Mouse (Mus musculus) forebrain, postnatal 0 days (tissue): ENCODE measurements around the gene Tubgcp4. TPM values are rescaled to one million over a fixed set of nuclear protein-coding genes. Genes with fewer than 3 reads are reported as not detected.

ENCODE experiments used
- ATAC-seq: fragments of 200-750 bp; cut with Nextera tagmentation; 2 replicates; pipeline ENCODE4 v1.8.0; 2017; ENCODE audit warnings: mild to moderate bottlenecking, moderate library complexity
- DNase-seq: peaks from one replicate; pipeline ENCODE4 v3.0.0-alpha.2; 2015
- H3K27ac ChIP-seq: fragments of 300-500 bp; sonication (generic); 2 replicates; pipeline ENCODE4 v1.5.1; 2014; ENCODE audit warnings: low read depth, mild to moderate bottlenecking, antibody characterized with exemption, low read length, moderate library complexity, mixed read lengths
- H3K27me3 ChIP-seq: fragments of 300-500 bp; sonication (generic); 2 replicates; pipeline ENCODE4 v1.6.1; 2014; ENCODE audit warnings: mild to moderate bottlenecking, low read length, mixed read lengths; ENCODE audit not compliant: insufficient read depth
- H3K36me3 ChIP-seq: fragments of 300-500 bp; sonication (generic); 2 replicates; pipeline ENCODE4 v1.6.1; 2014; ENCODE audit warnings: mild to moderate bottlenecking, moderate library complexity; ENCODE audit not compliant: insufficient read depth
- H3K4me1 ChIP-seq: fragments of 300-500 bp; sonication (generic); 2 replicates; pipeline ENCODE4 v1.6.1; 2014; ENCODE audit warnings: antibody characterized with exemption; ENCODE audit not compliant: insufficient read depth
- H3K4me2 ChIP-seq: fragments of 300-500 bp; sonication (generic); 2 replicates; pipeline ENCODE4 v1.6.1; 2014; ENCODE audit warnings: low read depth, mild to moderate bottlenecking, moderate library complexity
- H3K4me3 ChIP-seq: fragments of 300-500 bp; sonication (generic); 2 replicates; pipeline ENCODE4 v1.5.1; 2014; ENCODE audit warnings: low read depth, low read length, mixed read lengths
- H3K9ac ChIP-seq: fragments of 300-500 bp; sonication (generic); 2 replicates; pipeline ENCODE4 v1.6.1; 2014; ENCODE audit warnings: mild to moderate bottlenecking
- H3K9me3 ChIP-seq: fragments of 300-500 bp; sonication (generic); 2 replicates; pipeline ENCODE4 v1.6.1; 2016; ENCODE audit warnings: low read length
- CTCF ChIP-seq: sonication (generic); IDR thresholded peaks from 2 replicates; pipeline ENCODE4 v1.5.1; 2016; ENCODE audit warnings: antibody characterized with exemption, control low read depth, low read depth
- WGBS: fragments of 180-500 bp; shearing (Covaris S2); extraction: QIAGEN DNeasy Blood & Tissue Kit; methylation state at CpG from one replicate; pipeline ENCODE4 v1.1.7; 2014; 5-methylcytosine and 5-hydroxymethylcytosine counted together
- polyA plus RNA-seq: library from polyadenylated mRNA; unstranded; fragments of >200 nt; fragmentation: Nextera tagmentation; extraction: Ambion mirVana; gene quantifications from 2 replicates; pipeline ENCODE4 v1.2.1, GENCODE M21; 2015
- total RNA-seq: library from RNA; depleted of rRNA; stranded (reverse); fragments of >200 nt; gene quantifications from 2 replicates; pipeline ENCODE4 v1.2.3, GENCODE M21; 2014

The Tubgcp4 gene
- total and polyA plus RNA-seq, 2 experiments from 2014 or later = 18.5 to 29.7 TPM

DNA sequence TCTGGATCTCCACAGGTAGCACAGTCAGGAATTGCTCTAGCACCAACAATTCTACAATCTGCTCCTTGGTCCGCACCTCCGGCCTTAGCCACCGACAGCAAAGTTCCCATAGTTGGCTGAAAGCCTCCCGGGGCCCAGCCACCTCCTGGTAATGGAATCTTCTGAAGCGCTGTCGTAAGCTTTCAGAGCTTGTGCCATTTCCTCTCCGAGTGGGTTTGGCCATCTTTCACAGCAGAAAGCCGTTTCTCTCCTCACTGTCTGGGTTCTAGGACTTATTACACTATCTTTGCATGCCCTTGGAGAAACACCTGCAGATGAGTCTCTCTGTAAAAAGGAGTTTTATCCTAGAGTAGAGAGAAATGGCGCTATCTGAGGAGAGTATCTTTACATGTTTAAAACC is 552 bp upstream of the Tubgcp4 start:
- Histone ChIP-seq H3K4me2 (peak overlapping the region; percentile 71), H3K9me3 (no peaks in the 10 kb centered on the region), H3K27ac (no peak overlapping the region), H3K36me3 (peaks cover 15% of the 10 kb centered on the region), H3K9ac (peak overlapping the region; percentile 71), H3K4me1 (peaks cover 13% of the 10 kb centered on the region), H3K4me3 (peak overlapping the region; percentile 89), H3K27me3 (no peaks in the 10 kb centered on the region)
- TF ChIP-seq CTCF = no peak
- ATAC-seq = no peak
- no peak for DNase-seq
- 3% methylated on average over 9 of the region's 9 CpGs for WGBS

GRCm38 (mm10) chr2:121170980-121171742 is 707 bp downstream of the Tubgcp4 start, which contains the start of gene Zscan29:
Zscan29 (minus strand) TSS chr2:121171125.
- Histone ChIP-seq H3K4me3 (peak within 1 kb of the TSS; percentile 89), H3K27me3 (no peaks in the 10 kb centered on the region), H3K9ac (peak within 1 kb of the TSS; percentile 71), H3K4me1 (peaks cover 13% of the 10 kb centered on the region), H3K27ac (peak within 1 kb of the TSS; percentile 76), H3K4me2 (peak within 1 kb of the TSS; percentile 71), H3K9me3 (no peaks in the 10 kb centered on the region), H3K36me3 (peaks cover 16% of the 10 kb centered on the region)
- DNase-seq = peak; percentile 94
- under 1% methylated on average over 63 of the region's 66 CpGs for WGBS
- TF ChIP-seq CTCF = peak; percentile 50
- peak; percentile 97 for ATAC-seq

- Histone ChIP-seq H3K4me1 (no peaks in the 10 kb centered on the region), H3K36me3 (peaks cover 42% of the 10 kb centered on the region), H3K27ac (no peak overlapping the region), H3K4me3 (no peak overlapping the region), H3K9ac (no peak overlapping the region), H3K27me3 (no peaks in the 10 kb centered on the region), H3K4me2 (no peak overlapping the region), H3K9me3 (no peaks in the 10 kb centered on the region)
- WGBS = 96% methylated on average over 3 of the region's 3 CpGs
- ATAC-seq = no peak
- TF ChIP-seq CTCF = peak; percentile 23; the same call in 1 of the 2 replicates
- DNase-seq = no peak
Observed at GRCm38 (mm10) chr2:121178828-121179479, 8.5 kb downstream of the Tubgcp4 start.

- Histone ChIP-seq H3K9me3 (no peaks in the 10 kb centered on the region), H3K27me3 (no peaks in the 10 kb centered on the region), H3K9ac (no peak overlapping the region), H3K4me2 (no peak overlapping the region), H3K4me3 (no peak overlapping the region), H3K27ac (no peak overlapping the region), H3K4me1 (no peaks in the 10 kb centered on the region), H3K36me3 (peaks cover 46% of the 10 kb centered on the region)
- DNase-seq (peak; percentile 20), ATAC-seq (no peak)
- WGBS = 80% methylated on average over 5 of the region's 5 CpGs
- TF ChIP-seq CTCF = no peak
Observed at GRCm38 (mm10) chr2:121183431-121183830, 13.0 kb downstream of the Tubgcp4 start.

DNA sequence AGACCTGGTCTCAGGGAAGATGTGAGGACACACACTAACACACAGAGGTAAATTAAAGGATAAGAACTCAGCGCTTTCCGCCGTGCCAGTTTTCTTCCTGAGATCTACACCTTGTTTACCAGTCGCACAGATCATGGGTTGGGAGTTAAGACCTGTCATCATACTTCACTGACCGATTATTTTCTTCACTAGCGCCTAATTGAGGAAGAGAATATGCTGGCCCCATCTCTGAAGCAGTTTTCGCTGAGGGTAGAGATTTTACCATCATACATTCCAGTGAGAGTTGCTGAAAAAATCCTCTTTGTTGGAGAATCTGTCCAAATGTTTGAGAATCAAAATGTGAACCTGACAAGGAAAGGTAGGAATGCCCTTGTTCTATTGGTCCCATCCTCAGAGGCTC is 13.7 kb downstream of the Tubgcp4 start:
- no peaks in the 10 kb centered on the region for H3K4me1 ChIP-seq
- H3K36me3 ChIP-seq = peaks cover 45% of the 10 kb centered on the region
- no peak for ATAC-seq
- H3K27ac ChIP-seq = no peak overlapping the region
- WGBS = 98% methylated on average over 7 of the region's 7 CpGs
- no peak overlapping the region for H3K4me3 ChIP-seq
- no peaks in the 10 kb centered on the region for H3K27me3 ChIP-seq
- no peak overlapping the region for H3K4me2 ChIP-seq
- TF ChIP-seq CTCF = no peak
- no peak for DNase-seq
- H3K9me3 ChIP-seq = no peaks in the 10 kb centered on the region
- H3K9ac ChIP-seq = no peak overlapping the region

- H3K4me1 ChIP-seq = no peaks in the 10 kb centered on the region
- peaks cover 75% of the 10 kb centered on the region for H3K36me3 ChIP-seq
- no peak overlapping the region for H3K4me3 ChIP-seq
- WGBS = 79% methylated on average over 1 of the region's 1 CpGs
- H3K9me3 ChIP-seq = no peaks in the 10 kb centered on the region
- H3K4me2 ChIP-seq = no peak overlapping the region
- H3K9ac ChIP-seq = no peak overlapping the region
- peak; percentile 37; the same call in 1 of the 2 replicates for TF ChIP-seq CTCF
- ATAC-seq (no peak), DNase-seq (no peak)
- no peak overlapping the region for H3K27ac ChIP-seq
- no peaks in the 10 kb centered on the region for H3K27me3 ChIP-seq
Observed at GRCm38 (mm10) chr2:121188530-121188929, 18.1 kb downstream of the Tubgcp4 start.

DNA sequence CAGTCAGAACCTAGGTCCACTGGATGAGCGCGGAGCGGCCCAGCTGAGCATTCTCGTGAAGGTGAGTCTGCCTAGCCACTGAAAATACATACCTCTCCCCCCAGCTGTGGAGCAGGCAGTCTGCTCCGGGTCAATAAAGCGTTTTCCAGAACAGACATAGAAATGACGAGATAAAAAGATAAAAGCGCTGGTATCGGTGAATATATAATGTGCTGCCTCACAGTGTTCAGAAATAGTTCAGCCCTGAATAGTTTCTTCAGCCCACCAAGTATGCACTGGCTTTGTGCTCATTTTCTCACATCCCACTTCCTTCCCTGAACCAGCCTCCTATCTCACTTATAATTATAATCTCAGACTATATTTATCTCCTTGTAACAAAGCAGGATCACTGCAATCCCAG is 25.0 kb downstream of the Tubgcp4 start:
- peaks cover 93% of the 10 kb centered on the region for H3K36me3 ChIP-seq
- ATAC-seq (peak; percentile 69), DNase-seq (no peak)
- no peak overlapping the region for H3K9ac ChIP-seq
- no peak for TF ChIP-seq CTCF
- H3K4me1 ChIP-seq = no peaks in the 10 kb centered on the region
- H3K4me2 ChIP-seq = no peak overlapping the region
- H3K27me3 ChIP-seq = no peaks in the 10 kb centered on the region
- H3K4me3 ChIP-seq = no peak overlapping the region
- H3K9me3 ChIP-seq = no peaks in the 10 kb centered on the region
- WGBS = 85% methylated on average over 9 of the region's 9 CpGs
- no peak overlapping the region for H3K27ac ChIP-seq
